Mouse (Mus musculus) limb, embryonic 15.5 days (tissue): ENCODE data around the gene Lat2. TPM values are rescaled to one million over a fixed set of nuclear protein-coding genes. Genes with fewer than 3 reads are reported as not detected.
A peak's percentile ranks its signal among the peaks of the same experiment; 100 is the strongest.

Source experiments
- ATAC-seq: fragments of 200-750 bp; cut with Nextera tagmentation; 2 replicates; pipeline ENCODE4 v1.8.0; 2017; ENCODE audit warnings: low read depth, moderate TSS enrichment; ENCODE audit not compliant: insufficient number of reproducible peaks, low FRiP score, low TSS enrichment
- H3K27ac ChIP-seq: fragments of 300-500 bp; sonication (generic); 2 replicates; pipeline ENCODE4 v1.5.1; 2015; ENCODE audit warnings: moderate library complexity, mild to moderate bottlenecking, inconsistent platforms
- H3K27me3 ChIP-seq: fragments of 300-500 bp; sonication (generic); 2 replicates; pipeline ENCODE4 v1.6.1; 2015; ENCODE audit warnings: inconsistent platforms
- H3K36me3 ChIP-seq: fragments of 300-500 bp; sonication (generic); 2 replicates; pipeline ENCODE4 v1.6.1; 2015; ENCODE audit warnings: inconsistent platforms
- H3K4me1 ChIP-seq: fragments of 300-500 bp; sonication (generic); 2 replicates; pipeline ENCODE4 v1.6.1; 2015; ENCODE audit warnings: inconsistent platforms
- H3K4me2 ChIP-seq: fragments of 300-500 bp; sonication (generic); 2 replicates; pipeline ENCODE4 v1.6.1; 2015; ENCODE audit warnings: mild to moderate bottlenecking, inconsistent platforms
- H3K4me3 ChIP-seq: fragments of 300-500 bp; sonication (generic); 2 replicates; pipeline ENCODE4 v1.5.1; 2015; ENCODE audit warnings: mild to moderate bottlenecking, inconsistent platforms
- H3K9ac ChIP-seq: fragments of 300-500 bp; sonication (generic); 2 replicates; pipeline ENCODE4 v1.6.1; 2015; ENCODE audit warnings: inconsistent platforms
- H3K9me3 ChIP-seq: fragments of 300-500 bp; sonication (generic); 2 replicates; pipeline ENCODE4 v1.6.1; 2016; ENCODE audit warnings: inconsistent platforms
- WGBS: fragments of 180-500 bp; shearing (Covaris S2); methylation state at CpG from one replicate; pipeline ENCODE4 v1.1.7; 2015; 5-methylcytosine and 5-hydroxymethylcytosine counted together
- polyA plus RNA-seq: library from polyadenylated mRNA; unstranded; fragments of >200 nt; fragmentation: Nextera tagmentation; extraction: Ambion mirVana; gene quantifications from 2 replicates; pipeline ENCODE4 v1.2.1, GENCODE M21; 2015

Gene Lat2
- polyA plus RNA-seq, 1 experiment from 2014 or later: 8.8 TPM

DNA sequence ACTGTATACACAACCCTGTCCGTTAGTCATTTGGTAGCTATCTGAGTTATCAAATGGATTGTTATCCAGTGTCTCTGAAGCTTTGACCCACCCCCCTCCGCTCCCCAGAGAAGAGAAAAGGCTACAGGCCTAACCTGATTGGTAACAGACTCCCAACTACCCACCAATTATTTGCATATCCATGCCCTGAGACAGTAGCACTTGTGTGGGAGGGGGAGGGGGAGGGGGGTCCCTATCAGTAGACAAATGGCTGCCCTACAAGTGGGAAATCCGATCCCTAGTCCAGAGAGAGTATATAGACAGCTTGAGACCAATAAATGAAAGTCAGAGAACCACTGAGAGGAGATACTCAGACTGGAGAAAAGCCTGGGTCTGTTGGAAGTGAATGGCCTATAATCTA is 46.8 kb downstream of the Lat2 start:
- Histone ChIP-seq H3K27me3 (no peaks in the 10 kb centered on the region), H3K9me3 (no peaks in the 10 kb centered on the region), H3K4me1 (peaks cover 14% of the 10 kb centered on the region), H3K27ac (no peak overlapping the region), H3K36me3 (no peaks in the 10 kb centered on the region), H3K4me3 (no peak overlapping the region), H3K9ac (no peak overlapping the region), H3K4me2 (no peak overlapping the region)
- WGBS: 71% methylated on average over 3 of the region's 3 CpGs
- no peak for ATAC-seq

DNA sequence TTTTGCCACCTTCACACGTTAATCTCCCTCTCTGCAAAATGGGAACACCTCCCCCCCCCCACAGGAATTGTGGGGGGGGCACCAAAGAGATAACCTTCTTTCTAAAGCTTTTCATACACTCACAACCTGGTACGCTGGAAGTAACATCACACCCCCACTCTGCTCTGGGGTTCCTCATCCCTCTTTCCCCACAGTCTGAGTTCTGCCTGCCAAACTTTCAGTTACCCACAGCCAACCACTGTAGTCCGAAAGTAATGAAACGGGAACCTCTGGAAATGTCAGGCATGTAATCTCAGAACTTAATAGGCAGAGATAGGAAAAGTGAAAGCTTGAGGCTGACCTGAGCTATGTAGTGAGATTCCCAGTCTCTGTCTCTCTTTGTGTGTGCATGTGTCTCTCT is 47.4 kb downstream of the Lat2 start:
- Histone ChIP-seq H3K9ac (no peak overlapping the region), H3K9me3 (no peaks in the 10 kb centered on the region), H3K27me3 (no peaks in the 10 kb centered on the region), H3K4me2 (no peak overlapping the region), H3K27ac (no peak overlapping the region), H3K4me1 (peaks cover 10% of the 10 kb centered on the region), H3K4me3 (no peak overlapping the region), H3K36me3 (no peaks in the 10 kb centered on the region)
- 75% methylated on average over 4 of the region's 4 CpGs for WGBS
- no peak for ATAC-seq

DNA sequence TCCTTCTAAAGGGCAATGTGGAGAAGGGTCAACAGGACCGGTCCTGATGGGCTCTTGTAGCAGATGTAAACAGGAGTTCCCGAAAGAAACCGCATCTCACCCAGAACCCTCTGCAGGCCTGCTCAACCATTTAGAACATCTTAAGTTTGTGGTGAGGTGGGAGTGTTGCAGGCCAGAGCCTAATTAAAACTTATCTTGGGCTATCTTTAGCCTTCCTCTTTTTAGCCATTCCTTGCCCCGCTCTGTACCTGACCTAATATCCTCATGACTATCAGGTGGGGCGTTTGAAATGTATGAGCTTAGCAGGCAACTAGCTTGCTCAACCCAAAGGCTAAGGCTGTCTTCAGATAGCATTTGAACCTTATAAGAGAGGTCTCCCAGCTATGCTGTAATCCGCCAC is 49.1 kb downstream of the Lat2 start:
- Histone ChIP-seq H3K4me1 (peaks cover 5% of the 10 kb centered on the region; the same call in 1 of the 2 replicates), H3K27me3 (no peaks in the 10 kb centered on the region), H3K4me3 (no peak overlapping the region), H3K36me3 (no peaks in the 10 kb centered on the region), H3K27ac (no peak overlapping the region), H3K9me3 (no peaks in the 10 kb centered on the region), H3K4me2 (no peak overlapping the region), H3K9ac (no peak overlapping the region)
- 86% methylated on average over 6 of the region's 6 CpGs for WGBS
- no peak for ATAC-seq

DNA sequence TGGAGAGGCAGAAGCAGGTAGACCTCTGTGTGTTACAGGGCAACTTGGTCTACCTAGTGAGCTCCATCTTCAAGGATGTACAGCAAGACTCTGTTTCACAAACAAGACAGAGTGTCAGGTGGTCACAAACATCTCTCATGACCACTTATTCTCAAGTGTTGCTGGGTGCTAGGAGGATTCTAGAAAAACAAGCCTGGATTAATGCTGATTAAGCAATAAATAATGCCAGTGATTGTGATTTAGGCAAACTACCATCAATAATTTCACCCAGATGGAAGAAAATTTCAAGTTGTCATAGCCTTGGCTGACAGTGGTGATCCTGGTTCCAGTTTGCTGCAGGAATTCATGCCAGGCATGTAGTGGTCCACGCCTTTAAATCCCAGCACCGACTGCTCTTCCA is 50.6 kb downstream of the Lat2 start:
- 95% methylated on average over 2 of the region's 2 CpGs for WGBS
- no peak overlapping the region for H3K4me3 ChIP-seq
- no peak overlapping the region for H3K9ac ChIP-seq
- peaks cover 5% of the 10 kb centered on the region; the same call in 1 of the 2 replicates for H3K4me1 ChIP-seq
- H3K9me3 ChIP-seq: no peaks in the 10 kb centered on the region
- no peaks in the 10 kb centered on the region for H3K36me3 ChIP-seq
- no peak overlapping the region for H3K27ac ChIP-seq
- ATAC-seq: no peak
- no peaks in the 10 kb centered on the region for H3K27me3 ChIP-seq
- H3K4me2 ChIP-seq: no peak overlapping the region

DNA sequence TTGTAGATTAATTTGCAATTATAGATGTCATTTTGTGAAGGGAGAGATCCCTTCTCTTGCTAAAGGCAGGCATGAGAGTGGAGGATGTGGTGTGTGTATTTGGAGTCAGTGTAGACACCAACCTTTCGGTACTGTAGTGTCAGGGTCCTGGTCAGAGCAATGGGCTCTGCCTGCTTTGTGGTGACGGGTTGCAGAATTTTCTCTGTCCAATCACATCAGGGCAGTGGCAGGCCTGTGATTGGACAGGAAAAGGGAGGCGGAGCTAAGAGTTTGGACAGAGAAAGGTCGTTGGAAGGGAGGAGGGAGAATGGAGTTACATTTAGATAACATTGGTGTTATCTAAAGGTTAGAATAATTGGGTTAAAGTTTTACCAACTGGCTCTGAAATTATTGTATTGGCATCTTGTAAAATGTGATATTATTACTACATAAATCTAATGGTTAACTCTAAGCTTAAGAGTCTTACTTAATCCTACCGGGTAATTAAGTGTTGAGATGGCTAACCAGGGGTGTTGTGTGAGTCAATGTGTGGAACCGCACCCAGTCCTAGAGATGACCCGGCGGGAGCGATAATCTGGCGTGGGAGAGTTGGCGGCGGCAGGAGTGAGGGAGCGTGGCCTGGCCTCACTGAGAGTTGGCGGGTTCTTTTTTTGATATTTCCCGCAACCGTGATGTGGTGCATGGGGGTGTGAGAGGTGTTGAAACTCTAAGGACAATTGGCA is 54.2 kb downstream of the Lat2 start:
- Histone ChIP-seq H3K4me1 (peaks cover 5% of the 10 kb centered on the region), H3K27ac (no peak overlapping the region), H3K9me3 (no peaks in the 10 kb centered on the region), H3K9ac (no peak overlapping the region), H3K36me3 (no peaks in the 10 kb centered on the region), H3K4me2 (no peak overlapping the region), H3K4me3 (no peak overlapping the region), H3K27me3 (no peaks in the 10 kb centered on the region)
- no peak for ATAC-seq
- WGBS: 79% methylated on average over 16 of the region's 16 CpGs

DNA sequence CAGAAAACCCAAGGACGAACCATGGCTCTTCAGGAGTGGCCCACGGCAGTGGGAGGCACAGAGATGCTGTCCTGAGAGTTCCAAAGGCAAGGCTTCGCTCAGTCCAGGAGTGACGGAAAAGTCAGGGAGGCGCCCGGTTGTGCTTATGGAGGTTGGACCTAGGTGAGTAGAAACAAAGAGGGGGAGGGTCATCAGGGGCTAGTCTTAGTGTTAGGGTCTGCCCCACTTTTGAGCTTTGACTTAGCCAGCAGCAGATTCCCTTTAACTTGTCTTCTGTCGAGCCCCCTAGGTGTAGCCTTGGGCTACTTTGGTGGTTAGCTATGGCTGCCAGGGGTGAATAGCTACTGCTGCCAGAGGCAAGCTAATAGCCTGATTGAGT is 54.8 kb downstream of the Lat2 start, which contains the start of gene Syna:
Gene Syna (minus strand): TSS at position 101 of the 379 bp plus-strand sequence.
- no peaks in the 10 kb centered on the region for H3K36me3 ChIP-seq
- no peak within 1 kb of the TSS for H3K4me2 ChIP-seq
- no peak within 1 kb of the TSS for H3K27ac ChIP-seq
- H3K9me3 ChIP-seq: no peaks in the 10 kb centered on the region
- H3K9ac ChIP-seq: no peak within 1 kb of the TSS
- ATAC-seq: no peak
- H3K4me1 ChIP-seq: peaks cover 10% of the 10 kb centered on the region
- no peak within 1 kb of the TSS for H3K4me3 ChIP-seq
- H3K27me3 ChIP-seq: no peaks in the 10 kb centered on the region
- 87% methylated on average over 7 of the region's 7 CpGs for WGBS

DNA sequence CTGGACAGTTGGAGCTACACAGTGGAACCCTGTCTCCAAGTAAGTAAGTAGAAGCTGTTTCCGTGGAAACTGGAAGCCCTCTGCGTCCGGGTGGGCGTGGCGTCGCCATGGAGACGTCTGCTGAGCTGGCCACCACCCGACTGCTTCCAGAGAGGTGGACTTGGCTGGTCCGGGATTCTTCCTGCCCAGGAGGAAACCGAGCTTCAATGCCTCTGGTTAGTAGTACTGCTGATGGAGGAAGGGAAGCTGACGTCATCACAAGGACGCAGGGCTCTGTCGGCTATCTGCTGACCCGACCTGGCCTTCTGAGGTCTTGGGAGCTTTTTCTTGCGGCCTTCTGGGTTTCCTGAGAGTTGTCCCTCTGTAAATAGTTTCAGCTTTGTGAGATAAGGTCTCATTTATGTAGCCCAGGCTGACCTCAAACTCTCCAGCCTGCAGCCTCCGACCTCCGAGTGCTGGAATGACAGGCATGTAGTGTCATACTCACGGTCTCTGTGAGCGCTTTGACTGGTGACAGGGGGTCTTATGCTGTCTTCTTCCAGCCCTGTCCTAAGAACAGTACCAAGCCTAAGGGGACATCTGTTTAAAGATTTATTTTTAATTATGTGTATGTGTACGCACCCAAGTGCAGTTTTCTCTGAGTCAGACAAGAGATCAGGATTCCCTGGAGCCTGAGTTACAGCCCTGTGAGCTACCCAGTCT is 59.2 kb downstream of the Lat2 start:
- Histone ChIP-seq H3K4me2 (peak overlapping the region; percentile 34), H3K27ac (peak overlapping the region; percentile 63), H3K27me3 (no peaks in the 10 kb centered on the region), H3K9ac (no peak overlapping the region; the same call in 1 of the 2 replicates), H3K36me3 (no peaks in the 10 kb centered on the region), H3K4me3 (no peak overlapping the region), H3K4me1 (peaks cover 30% of the 10 kb centered on the region), H3K9me3 (no peaks in the 10 kb centered on the region)
- no peak for ATAC-seq
- 10% methylated on average over 20 of the region's 20 CpGs for WGBS

DNA sequence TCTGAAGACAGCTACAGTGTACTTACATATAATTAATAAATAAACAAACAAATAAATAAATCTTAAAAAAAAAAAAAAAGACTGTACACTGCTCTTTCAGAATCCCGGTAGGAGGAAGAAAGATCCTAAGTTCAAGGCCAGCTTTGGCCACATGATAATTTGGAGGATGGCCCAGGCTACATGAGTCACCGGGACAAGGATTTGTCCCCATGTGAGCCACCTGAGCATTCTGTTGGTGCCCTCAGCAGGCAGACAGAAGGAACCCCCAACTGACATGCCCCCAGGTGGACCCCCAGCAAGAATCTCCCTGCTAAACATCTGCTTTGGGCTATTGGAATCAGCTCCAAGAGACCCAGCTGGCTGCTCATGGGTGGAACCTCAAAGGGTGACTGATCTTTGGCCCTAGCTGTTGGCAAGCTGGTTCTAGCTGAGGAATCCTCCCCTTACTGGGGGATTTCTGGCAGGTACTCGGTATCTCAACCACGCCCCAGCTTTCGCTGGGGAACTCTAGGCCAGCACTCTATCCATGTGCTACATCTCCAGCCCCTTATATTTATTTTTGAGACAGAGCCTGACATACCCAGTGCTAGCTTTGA is 60.8 kb downstream of the Lat2 start:
- 77% methylated on average over 5 of the region's 5 CpGs for WGBS
- H3K36me3 ChIP-seq: no peaks in the 10 kb centered on the region

DNA sequence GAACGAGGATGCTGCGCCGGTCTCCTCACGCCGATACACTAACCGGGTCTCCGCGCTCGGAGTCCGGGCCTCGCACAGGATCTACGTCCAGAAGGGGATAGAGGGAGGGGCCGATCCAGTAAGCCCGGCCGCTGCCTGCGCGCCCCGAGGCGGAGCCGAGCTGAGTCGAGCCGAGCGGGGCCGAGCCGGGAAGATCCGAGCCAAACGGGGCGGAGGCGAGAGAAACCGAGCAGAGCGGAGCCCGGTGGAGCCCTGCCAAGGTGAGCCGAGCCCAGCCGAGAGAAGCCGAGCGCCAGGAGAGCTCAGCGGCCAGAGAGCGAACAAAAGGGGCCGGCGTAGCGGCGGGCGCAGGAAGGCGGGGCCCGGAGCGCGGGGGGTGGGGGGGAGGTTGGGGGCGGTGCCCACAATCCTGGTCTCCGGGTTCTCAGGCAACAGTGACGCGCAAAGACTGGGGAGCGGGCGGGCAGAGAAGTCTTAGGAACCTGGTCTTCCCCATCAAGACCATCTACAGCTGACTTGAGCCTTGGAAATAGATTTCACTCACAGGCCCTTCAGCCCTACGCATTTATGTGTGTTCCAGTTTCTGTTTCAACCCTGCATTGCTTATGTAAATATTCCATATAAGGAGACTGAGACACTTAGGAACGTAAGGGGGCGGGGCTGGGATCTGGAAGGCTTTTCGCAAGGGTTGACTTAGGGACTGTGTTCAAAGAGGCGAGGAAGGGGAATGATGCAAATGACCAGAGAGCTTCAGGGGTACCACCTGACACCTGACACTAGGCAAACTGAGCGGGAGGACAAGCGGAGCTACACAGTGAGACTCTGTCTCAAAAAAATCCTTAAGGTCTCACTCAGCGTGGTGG is 62.5 kb downstream of the Lat2 start, which contains the start of gene Clip2:
Gene Clip2 (minus strand): TSS at position 325 of the 863 bp plus-strand sequence.
- Histone ChIP-seq H3K27ac (peak within 1 kb of the TSS; percentile 96), H3K36me3 (no peaks in the 10 kb centered on the region), H3K27me3 (no peaks in the 10 kb centered on the region), H3K9me3 (no peaks in the 10 kb centered on the region), H3K4me2 (peak within 1 kb of the TSS; percentile 90), H3K4me1 (peaks cover 38% of the 10 kb centered on the region), H3K4me3 (peak within 1 kb of the TSS; percentile 82), H3K9ac (peak within 1 kb of the TSS; percentile 87)
- 1% methylated on average over 58 of the region's 61 CpGs for WGBS
- ATAC-seq: peak; percentile 94

More for the DNA sequence above, 60.8 kb downstream of the Lat2 start:
- no peak overlapping the region for H3K4me3 ChIP-seq
- no peak overlapping the region for H3K9ac ChIP-seq
- H3K4me2 ChIP-seq: no peak overlapping the region
- H3K4me1 ChIP-seq: peaks cover 38% of the 10 kb centered on the region
- no peak overlapping the region for H3K27ac ChIP-seq
- no peak for ATAC-seq
- no peaks in the 10 kb centered on the region for H3K27me3 ChIP-seq
- H3K9me3 ChIP-seq: no peaks in the 10 kb centered on the region

DNA sequence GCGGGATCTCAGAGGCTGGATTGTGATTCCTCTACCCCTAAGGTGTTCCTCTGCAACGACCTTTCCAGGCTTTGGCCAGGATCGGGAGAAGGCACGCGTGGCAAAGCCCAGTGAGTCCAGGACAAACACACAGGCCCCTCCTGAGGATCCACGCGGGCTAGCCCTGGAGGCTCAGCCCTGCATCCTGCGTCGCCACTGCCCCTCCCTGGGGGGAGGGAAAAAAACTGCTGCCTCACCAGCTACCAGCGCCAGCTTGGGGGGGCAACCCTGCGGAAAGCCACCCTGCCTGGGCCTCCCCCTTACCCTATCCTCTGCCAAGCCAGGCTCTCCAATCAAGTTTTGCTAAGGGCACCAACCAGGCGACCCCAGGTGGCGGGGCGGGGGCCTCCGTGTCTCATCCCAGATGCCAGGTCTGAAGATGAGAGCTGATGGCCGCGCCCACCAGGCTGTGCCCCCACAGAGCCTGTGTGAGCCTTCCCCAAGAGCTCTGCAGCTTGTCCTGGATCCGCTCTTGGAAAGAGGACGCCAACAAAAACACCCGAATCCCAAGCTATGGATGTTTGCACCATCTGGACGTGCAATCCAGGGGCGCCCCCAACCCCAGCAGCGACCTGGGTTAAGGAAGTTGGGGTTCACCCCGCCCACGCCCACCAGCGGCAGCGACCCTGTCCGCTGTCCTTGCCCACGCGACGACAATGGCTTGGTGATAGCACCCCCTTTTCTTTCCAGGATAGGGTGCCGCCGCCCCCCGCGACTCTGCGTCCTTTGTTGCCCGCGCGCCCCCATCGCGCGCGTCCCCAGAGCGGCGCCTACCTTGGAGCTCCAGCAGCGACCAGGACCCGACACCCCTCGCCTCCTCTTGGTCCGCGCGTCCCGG is 63.4 kb downstream of the Lat2 start:
- H3K4me2 ChIP-seq: peak overlapping the region; percentile 90
- H3K4me1 ChIP-seq: peaks cover 41% of the 10 kb centered on the region
- H3K27me3 ChIP-seq: no peaks in the 10 kb centered on the region
- H3K36me3 ChIP-seq: no peaks in the 10 kb centered on the region
- H3K9ac ChIP-seq: peak overlapping the region; percentile 87
- H3K27ac ChIP-seq: peak overlapping the region; percentile 96
- peak; percentile 11; the same call in 1 of the 2 replicates for ATAC-seq
- H3K4me3 ChIP-seq: peak overlapping the region; percentile 82
- WGBS: 1% methylated on average over 48 of the region's 52 CpGs
- no peaks in the 10 kb centered on the region for H3K9me3 ChIP-seq

DNA sequence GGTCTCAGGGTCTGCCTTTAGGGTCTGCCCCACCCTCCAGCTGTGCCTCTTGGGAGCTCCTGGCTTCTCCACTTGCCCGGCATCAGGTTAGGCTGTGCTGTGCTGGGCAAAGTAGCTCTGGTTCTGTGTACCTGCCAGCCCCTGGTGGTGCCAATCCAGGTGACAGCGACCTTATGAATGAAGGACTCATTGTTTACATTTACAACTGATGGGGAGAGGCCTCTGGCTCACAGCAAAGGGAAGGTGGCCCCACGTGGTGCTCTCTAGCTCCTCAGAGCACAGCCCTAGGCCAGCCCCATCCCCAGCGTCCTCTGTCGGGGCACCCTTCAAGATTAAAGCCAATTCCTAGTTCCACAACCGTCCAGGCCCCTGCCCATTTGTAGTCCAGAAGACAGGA is 64.0 kb downstream of the Lat2 start:
- 3% methylated on average over 6 of the region's 6 CpGs for WGBS
- Histone ChIP-seq H3K9ac (peak overlapping the region; percentile 87), H3K9me3 (no peaks in the 10 kb centered on the region), H3K4me3 (peak overlapping the region; percentile 82), H3K4me2 (peak overlapping the region; percentile 90), H3K4me1 (peaks cover 38% of the 10 kb centered on the region), H3K36me3 (no peaks in the 10 kb centered on the region), H3K27me3 (no peaks in the 10 kb centered on the region), H3K27ac (peak overlapping the region; percentile 96)
- no peak for ATAC-seq
